Mouse (Mus musculus): ENCODE measurements at regions not wholly inside any gene's neighbourhood (a gene's known extent, or its start where the extent isn't known, plus 50 kb on each side); places are given as distances from the start of the nearest gene placed in this dataset.

DNA sequence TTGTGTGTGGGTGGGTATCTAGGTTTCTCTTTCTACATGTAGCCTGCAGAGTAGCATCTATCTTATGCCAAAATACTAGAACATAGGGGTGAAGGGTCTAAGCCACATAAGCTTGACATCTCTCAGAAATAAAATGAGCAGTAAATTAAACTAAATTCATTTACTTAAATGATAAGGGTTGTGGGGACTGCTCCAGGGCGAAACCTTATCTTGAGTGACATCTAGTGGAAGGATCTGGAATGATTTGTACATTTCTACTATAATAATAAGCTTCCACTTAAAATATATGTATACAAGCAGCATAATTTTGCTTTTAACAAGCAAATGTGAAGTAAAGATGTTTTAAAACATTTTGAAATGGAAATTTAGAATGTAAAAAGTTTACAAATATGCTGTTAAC, 271.4 kb downstream of the Vgll3 start:
- peak; percentile 72; the same call in 1 of the 2 replicates for ATAC-seq (replicated peaks; ENCODE audit: low read depth, poor library complexity, severe bottlenecking)

- no peak for ATAC-seq (replicated peaks; ENCODE audit: low read depth, poor library complexity, severe bottlenecking)
Measured at GRCm38 (mm10) chr16:66092766-66093165, 277.7 kb downstream of the Vgll3 start.

DNA sequence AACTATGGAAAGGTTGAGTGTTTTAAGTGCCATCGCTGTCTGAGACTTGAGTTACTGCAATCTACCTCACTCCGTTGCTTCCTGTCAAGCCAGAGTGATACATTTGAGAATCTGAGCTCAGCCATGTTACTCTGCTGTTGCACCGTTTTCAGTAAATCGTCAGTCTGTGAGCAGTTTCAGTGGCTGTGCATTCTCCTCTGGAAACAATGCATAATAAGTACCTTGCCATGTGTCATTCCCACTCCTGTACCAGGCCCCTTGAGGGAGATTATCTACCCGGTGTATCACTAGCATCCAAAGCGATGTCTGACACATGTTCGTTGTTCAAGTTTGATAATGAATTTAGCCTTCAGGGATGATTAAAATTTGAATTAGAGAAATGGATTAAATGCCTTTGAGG, 280.6 kb downstream of the Vgll3 start:
- no peak for ATAC-seq (replicated peaks; ENCODE audit: low read depth, poor library complexity, severe bottlenecking)

DNA sequence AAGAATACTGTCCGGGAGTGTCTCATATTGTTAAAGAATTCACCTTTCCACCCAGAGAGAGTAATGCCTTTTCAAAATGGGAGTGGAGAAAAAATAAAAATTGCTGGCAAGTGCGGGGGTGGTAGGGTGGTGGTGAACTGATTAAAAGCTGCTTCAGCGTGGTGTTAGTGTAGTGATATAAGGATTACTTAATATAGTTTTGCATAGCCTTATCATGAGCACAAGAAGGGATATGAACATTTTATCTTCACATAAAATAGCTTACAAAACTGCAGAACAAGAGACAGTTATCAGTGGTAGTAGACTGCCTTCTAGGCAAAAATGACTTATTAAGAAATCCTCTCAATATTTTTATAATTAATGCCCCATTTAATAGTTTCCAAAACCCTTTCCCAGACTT, 302.9 kb downstream of the Vgll3 start:
- ATAC-seq (replicated peaks; ENCODE audit: low read depth, poor library complexity, severe bottlenecking), result no peak

- ATAC-seq (replicated peaks; ENCODE audit: low read depth, poor library complexity, severe bottlenecking), result no peak
Measured at GRCm38 (mm10) chr16:66137755-66138154, 322.7 kb downstream of the Vgll3 start.

GRCm38 (mm10) chr16:66144765-66145164, 329.7 kb downstream of the Vgll3 start:
- ATAC-seq (replicated peaks; ENCODE audit: low read depth, poor library complexity, severe bottlenecking), result no peak

DNA sequence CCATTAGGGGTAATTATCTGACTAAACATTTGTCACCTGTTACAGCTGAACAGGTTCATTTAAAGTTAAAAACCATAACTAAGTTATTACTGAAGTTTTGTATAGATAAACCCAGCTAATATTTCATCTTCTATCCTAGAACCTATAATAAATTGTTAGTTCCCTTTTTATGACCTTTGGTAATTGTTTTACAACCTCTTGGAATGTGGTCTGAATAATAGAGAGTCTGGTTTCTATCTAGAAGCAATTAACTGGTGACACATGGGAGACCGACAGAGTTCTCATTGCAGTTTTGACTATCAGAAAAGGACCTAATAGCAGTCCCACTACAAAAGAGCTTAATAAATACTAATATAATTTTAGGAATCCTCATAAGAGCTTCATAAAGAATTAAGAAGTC, 330.2 kb downstream of the Vgll3 start:
- ATAC-seq (replicated peaks; ENCODE audit: low read depth, poor library complexity, severe bottlenecking), result no peak

DNA sequence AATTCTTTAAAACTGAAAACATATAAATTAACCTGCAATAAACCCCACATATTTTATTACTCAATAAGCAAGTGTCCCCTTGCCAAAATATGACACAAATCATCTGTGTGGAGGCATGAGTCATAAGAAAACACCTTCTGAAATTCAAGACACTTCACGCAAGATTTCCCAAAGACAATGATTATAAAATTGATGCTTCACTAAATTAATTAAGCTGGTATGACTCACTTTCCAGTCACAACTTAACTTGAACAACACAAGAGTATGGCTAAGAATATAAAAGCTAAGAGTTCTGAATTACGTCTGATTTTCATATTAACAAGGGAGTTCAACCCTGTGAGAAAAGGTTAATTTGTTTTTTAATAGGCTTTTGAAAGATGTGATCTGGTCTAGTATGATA, 353.2 kb downstream of the Vgll3 start:
- ATAC-seq (replicated peaks; ENCODE audit: low read depth, poor library complexity, severe bottlenecking), result no peak

- ATAC-seq (replicated peaks; ENCODE audit: low read depth, poor library complexity, severe bottlenecking), result peak; percentile 71
Measured at GRCm38 (mm10) chr16:66190801-66191200, 375.7 kb downstream of the Vgll3 start.

GRCm38 (mm10) chr16:66201406-66201805, 386.3 kb downstream of the Vgll3 start:
- no peak for ATAC-seq (replicated peaks; ENCODE audit: low read depth, poor library complexity, severe bottlenecking)

Data from common myeloid progenitor, adult 5-6 weeks (primary cell).